Mouse (Mus musculus) myocyte (in vitro differentiated cells): ENCODE data around the gene Uba3.

Experiments
- CEBPB ChIP-seq: IDR thresholded peaks from 2 replicates; pipeline ENCODE4 v1.6.1; 2011; ENCODE audit warnings: mild to moderate bottlenecking, moderate library complexity; ENCODE audit not compliant: poor library complexity, insufficient read depth, severe bottlenecking
- E2F4 ChIP-seq: IDR thresholded peaks from one replicate; pipeline ENCODE4 v1.6.1; 2011; ENCODE audit warnings: mild to moderate bottlenecking, control low read depth, moderate library complexity; ENCODE audit not compliant: insufficient read depth
- MAX ChIP-seq: IDR thresholded peaks from one replicate; pipeline ENCODE4 v1.6.1; 2011; ENCODE audit warnings: low read depth, mild to moderate bottlenecking, control low read depth
- MYOD1 ChIP-seq, 3 experiments: IDR thresholded peaks; one replicate each; pipeline ENCODE4 v1.6.1; 2011; ENCODE audit warnings: control low read depth in 2 of 3, low read depth in 2 of 3, mild to moderate bottlenecking in 2 of 3, moderate library complexity in 1 of 3; ENCODE audit not compliant: insufficient read length in 2 of 3, control insufficient read depth in 1 of 3
- MYOG ChIP-seq, 3 experiments: IDR thresholded peaks; one replicate each; pipeline ENCODE4 v1.6.1; 2011; ENCODE audit warnings: control low read depth in 2 of 3, low read depth in 2 of 3, mild to moderate bottlenecking in 2 of 3; ENCODE audit not compliant: insufficient read length in 2 of 3, control insufficient read depth in 1 of 3, insufficient read depth in 1 of 3
- POLR2A ChIP-seq: IDR thresholded peaks from one replicate; pipeline ENCODE4 v1.6.1; 2011; ENCODE audit warnings: low read depth, mild to moderate bottlenecking, control low read depth, moderate library complexity; ENCODE audit not compliant: insufficient read length
- POLR2AphosphoS2 ChIP-seq: IDR thresholded peaks from one replicate; pipeline ENCODE4 v1.6.1; 2011; ENCODE audit warnings: low read depth, control low read depth; ENCODE audit not compliant: insufficient read length
- REST ChIP-seq: IDR thresholded peaks from one replicate; pipeline ENCODE4 v1.6.1; 2011; ENCODE audit warnings: mild to moderate bottlenecking, control low read depth, moderate library complexity; ENCODE audit not compliant: insufficient read depth, insufficient read length
- TCF12 ChIP-seq: IDR thresholded peaks from one replicate; pipeline ENCODE4 v1.6.1; 2011; ENCODE audit warnings: mild to moderate bottlenecking, control low read depth; ENCODE audit not compliant: poor library complexity, insufficient read depth, severe bottlenecking
- TCF3 ChIP-seq: IDR thresholded peaks from one replicate; pipeline ENCODE4 v1.6.1; 2011; ENCODE audit warnings: low read depth, control low read depth; ENCODE audit not compliant: insufficient read length
- USF1 ChIP-seq: IDR thresholded peaks from one replicate; pipeline ENCODE4 v1.6.1; 2011; ENCODE audit warnings: low read depth, mild to moderate bottlenecking, control low read depth, moderate library complexity

- TF ChIP-seq CEBPB (no peak), POLR2A (no peak), MAX (no peak), MYOG (IDR thresholded peaks at IDR 0.05; ENCODE audit: control insufficient read depth in 1 of 3, insufficient read depth in 1 of 3, insufficient read length in 2 of 3, low read depth in 2 of 3) (no peak), USF1 (no peak), REST (no peak), TCF12 (no peak), E2F4 (no peak), TCF3 (no peak), POLR2AphosphoS2 (no peak), MYOD1 (IDR thresholded peaks at IDR 0.05; ENCODE audit: control insufficient read depth in 1 of 3, insufficient read length in 2 of 3, low read depth in 2 of 3) (no peak)
Measured at GRCm38 (mm10) chr6:97239360-97239759, 33.9 kb upstream of the Uba3 start.
